Mouse (Mus musculus): Measurements from ENCODE around the gene Snrnp70.

DNA sequence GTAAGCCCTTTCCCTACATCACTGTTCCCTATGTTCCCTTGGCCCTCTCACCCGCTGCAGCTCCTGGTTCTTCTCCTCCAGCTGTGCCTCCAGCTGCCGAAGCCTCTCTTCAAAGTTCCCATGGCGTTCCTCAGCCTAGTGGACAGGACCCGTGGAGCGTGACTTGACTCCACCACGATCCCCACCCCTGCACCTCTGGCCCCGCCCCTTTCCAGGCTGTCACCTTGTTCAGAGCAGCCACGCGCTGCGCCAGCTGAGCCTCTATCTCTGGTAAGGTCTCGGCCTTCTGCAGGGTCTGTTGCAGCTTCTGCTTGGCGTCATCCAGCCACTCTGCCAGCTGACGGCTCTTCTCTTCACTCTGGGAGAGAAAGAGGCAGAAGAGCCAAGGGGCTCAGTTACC is 39.5 kb downstream of the Snrnp70 start:
- no peak for TF ChIP-seq POLR2A (IDR thresholded peaks at IDR 0.05; ENCODE audit: borderline replicate concordance, extremely low read depth, low read depth, low read length)
- no peak for TF ChIP-seq CTCF (IDR thresholded peaks at IDR 0.05; ENCODE audit: insufficient read depth, low read length)
